Mouse (Mus musculus): Measurements from ENCODE around the gene Gm9844. TPM values are rescaled to one million over a fixed set of nuclear protein-coding genes. Genes with fewer than 3 reads are reported as not detected.

Gene Gm9844
- polyA plus RNA-seq, 2 experiments: 14.2 to 17.1 TPM

DNA sequence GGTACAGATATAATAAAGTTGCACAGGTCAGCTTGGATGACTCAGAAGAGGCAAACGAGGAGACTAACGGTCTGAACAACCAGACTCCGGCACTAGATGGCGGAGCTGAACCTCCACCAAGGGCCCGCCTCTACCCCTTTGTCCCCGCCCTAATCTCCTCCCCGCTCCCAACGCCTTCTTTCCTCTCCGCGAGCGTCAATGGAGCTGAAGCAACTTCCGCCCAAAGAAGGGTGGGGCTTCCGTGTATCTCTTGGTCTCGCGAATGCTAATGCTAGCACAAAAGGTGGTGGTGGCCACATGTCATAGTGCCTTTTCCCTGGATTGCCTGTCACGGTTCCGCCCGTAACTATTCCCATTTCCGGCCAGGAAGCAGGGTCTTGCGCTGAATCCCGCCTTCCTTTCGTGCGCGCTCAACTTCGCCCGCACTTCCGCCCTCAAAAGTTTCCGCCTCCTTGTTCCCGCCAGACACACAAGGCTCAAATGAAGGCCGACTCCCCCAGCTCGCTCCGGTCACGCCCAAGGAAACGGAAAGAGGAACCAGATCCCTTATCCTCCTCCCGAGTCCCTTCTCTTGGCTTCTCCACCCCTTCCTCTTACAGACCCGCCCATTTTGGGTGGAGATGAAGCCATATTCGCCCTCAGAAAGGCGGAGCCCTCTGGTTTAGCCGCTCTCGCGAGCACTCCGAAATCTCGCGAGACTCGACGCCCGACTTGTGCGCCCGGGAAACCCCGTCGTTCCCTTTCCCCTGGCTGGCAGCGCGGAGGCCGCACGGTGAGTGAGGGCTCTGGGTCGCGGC is 22.1 kb downstream of the Gm9844 start, which contains the start of gene Rps19:
Gene Rps19 (plus strand): TSS at position 476 of the 797 bp plus-strand sequence.
- no peaks in the 10 kb centered on the region for H3K27me3 ChIP-seq (ENCODE audit: control insufficient read depth, insufficient read depth, low read length)
- peak within 1 kb of the TSS; percentile 100 for H3K9ac ChIP-seq (ENCODE audit: low read depth, low read length, severe bottlenecking)
- no peaks in the 10 kb centered on the region for H3K9me3 ChIP-seq (ENCODE audit: control insufficient read depth, low read length)
- H3K4me2 ChIP-seq (replicated peaks; ENCODE audit: low read depth, low read length, severe bottlenecking): peak within 1 kb of the TSS; percentile 65
- peak within 1 kb of the TSS; percentile 88 for H3K27ac ChIP-seq (replicated peaks; ENCODE audit: low read depth, low read length)
- TF ChIP-seq POLR2A (IDR thresholded peaks at IDR 0.05; ENCODE audit: borderline replicate concordance, extremely low read depth, insufficient read depth, insufficient read length): peak; percentile 96
- DNase-seq (ENCODE audit: low spot score) (peak; percentile 99), ATAC-seq (ENCODE audit: low FRiP score, low read depth) (peak; percentile 93)
- H3K4me3 ChIP-seq (replicated peaks; ENCODE audit: low read length): peak within 1 kb of the TSS; percentile 100
- H3K36me3 ChIP-seq (ENCODE audit: control insufficient read depth, insufficient read depth, low read length): peaks cover 38% of the 10 kb centered on the region
- whole genome bisulfite sequencing: under 1% methylated on average over 56 of the region's 57 CpGs
- peaks cover 16% of the 10 kb centered on the region for H3K4me1 ChIP-seq (ENCODE audit: control insufficient read depth, insufficient read depth, low read length)

GRCm38 (mm10) chr7:24884693-24885291 is 22.8 kb downstream of the Gm9844 start:
- H3K4me1 ChIP-seq (ENCODE audit: control insufficient read depth, insufficient read depth, low read length): peaks cover 16% of the 10 kb centered on the region
- peak overlapping the region; percentile 100 for H3K9ac ChIP-seq (ENCODE audit: low read depth, low read length, severe bottlenecking)
- H3K36me3 ChIP-seq (ENCODE audit: control insufficient read depth, insufficient read depth, low read length): peaks cover 45% of the 10 kb centered on the region
- DNase-seq (ENCODE audit: low spot score) (no peak), ATAC-seq (ENCODE audit: low FRiP score, low read depth) (no peak)
- H3K9me3 ChIP-seq (ENCODE audit: control insufficient read depth, low read length): no peaks in the 10 kb centered on the region
- H3K27me3 ChIP-seq (ENCODE audit: control insufficient read depth, insufficient read depth, low read length): no peaks in the 10 kb centered on the region
- H3K4me2 ChIP-seq (replicated peaks; ENCODE audit: low read depth, low read length, severe bottlenecking): peak overlapping the region; percentile 65
- H3K27ac ChIP-seq (replicated peaks; ENCODE audit: low read depth, low read length): peak overlapping the region; percentile 88
- no peak for TF ChIP-seq POLR2A (IDR thresholded peaks at IDR 0.05; ENCODE audit: borderline replicate concordance, extremely low read depth, insufficient read depth, insufficient read length)
- WGBS: 2% methylated on average over 46 of the region's 47 CpGs
- peak overlapping the region; percentile 100 for H3K4me3 ChIP-seq (replicated peaks; ENCODE audit: low read length)

GRCm38 (mm10) chr7:24885468-24886307 is 23.7 kb downstream of the Gm9844 start:
- Histone ChIP-seq H3K4me2 (replicated peaks; ENCODE audit: low read depth, low read length, severe bottlenecking) (peak overlapping the region; percentile 65), H3K4me3 (replicated peaks; ENCODE audit: low read length) (peak overlapping the region; percentile 100), H3K27ac (replicated peaks; ENCODE audit: low read depth, low read length) (no peak overlapping the region; the same call in 1 of the 2 replicates), H3K27me3 (ENCODE audit: control insufficient read depth, insufficient read depth, low read length) (no peaks in the 10 kb centered on the region), H3K9ac (ENCODE audit: low read depth, low read length, severe bottlenecking) (peak overlapping the region; percentile 100), H3K36me3 (ENCODE audit: control insufficient read depth, insufficient read depth, low read length) (peaks cover 52% of the 10 kb centered on the region), H3K4me1 (ENCODE audit: control insufficient read depth, insufficient read depth, low read length) (peaks cover 16% of the 10 kb centered on the region), H3K9me3 (ENCODE audit: control insufficient read depth, low read length) (no peaks in the 10 kb centered on the region)
- no peak for ATAC-seq (ENCODE audit: low FRiP score, low read depth)
- DNase-seq (ENCODE audit: low spot score): no peak
- 38% methylated on average over 12 of the region's 12 CpGs for WGBS
- TF ChIP-seq POLR2A (IDR thresholded peaks at IDR 0.05; ENCODE audit: borderline replicate concordance, extremely low read depth, insufficient read depth, insufficient read length): no peak

- Histone ChIP-seq H3K27ac (replicated peaks; ENCODE audit: low read depth, low read length) (no peak overlapping the region; the same call in 1 of the 2 replicates), H3K4me1 (ENCODE audit: control insufficient read depth, insufficient read depth, low read length) (peaks cover 16% of the 10 kb centered on the region), H3K9me3 (ENCODE audit: control insufficient read depth, low read length) (no peaks in the 10 kb centered on the region), H3K36me3 (ENCODE audit: control insufficient read depth, insufficient read depth, low read length) (peaks cover 58% of the 10 kb centered on the region), H3K9ac (ENCODE audit: low read depth, low read length, severe bottlenecking) (peak overlapping the region; percentile 100), H3K27me3 (ENCODE audit: control insufficient read depth, insufficient read depth, low read length) (no peaks in the 10 kb centered on the region), H3K4me2 (replicated peaks; ENCODE audit: low read depth, low read length, severe bottlenecking) (peak overlapping the region; percentile 65), H3K4me3 (replicated peaks; ENCODE audit: low read length) (peak overlapping the region; percentile 100)
- no peak for DNase-seq (ENCODE audit: low spot score)
- WGBS: 73% methylated on average over 4 of the region's 4 CpGs
- no peak for ATAC-seq (ENCODE audit: low FRiP score, low read depth)
- TF ChIP-seq POLR2A (IDR thresholded peaks at IDR 0.05; ENCODE audit: borderline replicate concordance, extremely low read depth, insufficient read depth, insufficient read length): no peak
Measured at GRCm38 (mm10) chr7:24886308-24886633, 24.3 kb downstream of the Gm9844 start.

DNA sequence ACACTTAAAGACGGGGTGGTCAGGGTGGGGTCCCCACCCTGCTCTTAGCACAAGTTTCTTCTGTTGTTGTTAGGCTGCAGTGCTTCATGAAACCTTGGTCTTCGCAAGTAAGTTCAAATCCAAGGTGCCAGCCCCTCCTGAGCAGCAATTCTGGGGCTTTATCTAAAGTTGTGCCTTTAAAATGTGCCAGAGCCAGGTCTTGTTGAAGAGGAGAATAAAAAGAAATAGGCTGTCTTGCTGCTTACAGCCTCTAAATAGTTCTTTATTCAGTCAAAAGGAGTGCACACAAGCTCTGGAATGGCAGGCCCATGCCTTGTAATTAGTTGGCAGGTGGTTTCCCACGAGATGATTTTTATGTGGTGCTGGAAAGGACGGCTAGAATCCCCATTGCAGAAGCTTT is 25.1 kb downstream of the Gm9844 start:
- Histone ChIP-seq H3K27ac (replicated peaks; ENCODE audit: low read depth, low read length) (no peak overlapping the region), H3K4me2 (replicated peaks; ENCODE audit: low read depth, low read length, severe bottlenecking) (0 out of 2 replicates have a peak overlapping the region, but pooled peaks have one; percentile 65), H3K36me3 (ENCODE audit: control insufficient read depth, insufficient read depth, low read length) (peaks cover 59% of the 10 kb centered on the region), H3K4me3 (replicated peaks; ENCODE audit: low read length) (peak overlapping the region; percentile 100; the same call in 1 of the 2 replicates), H3K9ac (ENCODE audit: low read depth, low read length, severe bottlenecking) (0 out of 2 replicates have a peak overlapping the region, but pooled peaks have one; percentile 100), H3K4me1 (ENCODE audit: control insufficient read depth, insufficient read depth, low read length) (peaks cover 16% of the 10 kb centered on the region), H3K27me3 (ENCODE audit: control insufficient read depth, insufficient read depth, low read length) (no peaks in the 10 kb centered on the region), H3K9me3 (ENCODE audit: control insufficient read depth, low read length) (no peaks in the 10 kb centered on the region)
- TF ChIP-seq POLR2A (IDR thresholded peaks at IDR 0.05; ENCODE audit: borderline replicate concordance, extremely low read depth, insufficient read depth, insufficient read length): no peak
- no peak for ATAC-seq (ENCODE audit: low FRiP score, low read depth)
- WGBS: 51% methylated on average over 4 of the region's 4 CpGs
- DNase-seq (ENCODE audit: low spot score): no peak
